Mouse (Mus musculus) left cerebral cortex, postnatal 10 days (tissue): Measurements from ENCODE around the gene Ubl5. TPM values are rescaled to one million over a fixed set of nuclear protein-coding genes. Genes with fewer than 3 reads are reported as not detected.
"Not testable (repeated sequence)": the region's sequence is repeated elsewhere in the genome, so short reads cannot be mapped to it uniquely, and the experiment has no call there.

ENCODE experiments used
- DNase-seq, 2 experiments: peaks; one replicate each; pipeline ENCODE4 v3.0.0; 2021 to 2022; ENCODE audit warnings: low spot score in 2 of 2, mixed read lengths in 1 of 2; ENCODE audit errors: extremely low spot score in 1 of 2
- intact Hi-C: fragments of 180-260 bp; cut with DNase I; formaldehyde crosslinking; loops from one replicate; pipeline ENCODE4 v1.15.1; 2025
- total RNA-seq, 2 experiments: library from RNA; stranded (reverse); gene quantifications; 2 replicates each; pipeline ENCODE4 v1.2.3; 2021

Gene Ubl5
- total RNA-seq, 2 experiments from 2014 or later, result 326 to 331 TPM

- no peak for DNase-seq
- intact Hi-C loops, result no loop called here
These were observed 46.7 kb downstream of the Ubl5 start for GRCm38 (mm10) chr9:20689403-20689802.

DNA sequence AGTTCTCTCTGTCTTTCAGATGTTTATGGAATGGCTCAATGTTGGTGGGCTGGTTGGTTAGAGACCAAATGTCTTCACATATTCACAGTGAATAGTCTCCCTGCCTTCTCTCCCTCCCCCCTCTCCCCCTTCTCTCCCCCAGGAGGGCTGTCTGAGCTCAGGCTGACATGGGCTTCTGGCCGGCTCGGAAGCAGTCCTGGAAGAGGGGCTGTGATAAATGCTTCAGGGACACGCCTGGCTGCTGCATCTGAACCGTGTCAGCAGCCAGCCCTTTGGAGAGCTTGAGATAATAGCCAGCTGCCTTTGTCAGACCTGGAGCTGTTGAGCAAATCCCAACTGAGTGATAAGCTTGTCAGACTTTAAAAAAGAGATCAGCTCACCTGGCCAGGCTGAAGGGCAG lies 47.2 kb downstream of the Ubl5 start:
- intact Hi-C loops, result no loop called here
- no peak for DNase-seq

- intact Hi-C loops, result not testable (repeated sequence)
These were observed 47.8 kb downstream of the Ubl5 start for GRCm38 (mm10) chr9:20690449-20690848.

GRCm38 (mm10) chr9:20692863-20693262 lies 50.2 kb downstream of the Ubl5 start:
- DNase-seq, result no peak
- intact Hi-C loops, result no loop called here

More at GRCm38 (mm10) chr9:20690449-20690848, 47.8 kb downstream of the Ubl5 start:
- not testable (repeated sequence) for DNase-seq

- intact Hi-C loops, result no loop called here
- DNase-seq, result no peak
These were observed 52.1 kb downstream of the Ubl5 start for GRCm38 (mm10) chr9:20694721-20695235.

- no peak for DNase-seq
- intact Hi-C loops, result no loop called here
These were observed 53.5 kb downstream of the Ubl5 start for GRCm38 (mm10) chr9:20696107-20696712.

Other genes starting within 250 kb of the Ubl5 start
- 10 to 100 TPM; 30.9 to 31.5 TPM for gene Zfp26, start 182.7 kb upstream of the Ubl5 start, total RNA-seq
- gene Zfp426, start 150.1 kb upstream of the Ubl5 start, total RNA-seq, result 10 to 100 TPM; 30.0 to 33.5 TPM
- gene Zfp266, start 121.5 kb upstream of the Ubl5 start, total RNA-seq, result 10 to 100 TPM; 54.4 to 56.7 TPM
- 10 to 100 TPM; 33.9 to 35.9 TPM for gene Zfp846, start 61.6 kb upstream of the Ubl5 start, total RNA-seq
- 10 to 100 TPM; 18.0 to 19.5 TPM for gene Fbxl12, start 1.9 kb downstream of the Ubl5 start, total RNA-seq
- gene Pin1, start 9.2 kb downstream of the Ubl5 start, total RNA-seq, result 10 to 100 TPM; 38.7 to 40.0 TPM
- gene Olfm2, start 103.5 kb downstream of the Ubl5 start, total RNA-seq, result 100 to 1,000 TPM; 221 to 232 TPM
- 1 to 10 TPM in 1 of 2 experiments, under 1 TPM in 1; 0.99 to 1.6 TPM for gene Col5a3, start 172.2 kb downstream of the Ubl5 start, total RNA-seq
- not detected for gene Rdh8, start 175.6 kb downstream of the Ubl5 start, total RNA-seq
- 10 to 100 TPM; 48.8 to 50.5 TPM for gene A230050P20Rik, start 225.8 kb downstream of the Ubl5 start, total RNA-seq
- 1 to 10 TPM; 8.8 to 9.7 TPM for gene Angptl6, start 236.8 kb downstream of the Ubl5 start, total RNA-seq
- gene Ppan, start 245.3 kb downstream of the Ubl5 start, total RNA-seq, result 10 to 100 TPM; 27.8 to 30.0 TPM